10 mouse cellular contexts compared by ENCODE assay signal in genomic region chr16:90461304-90461905, GRCm38 (mm10).
DNase-seq lines count a peak whose midpoint lies in the region; ATAC-seq and TF ChIP-seq lines count a peak whose summit lies in the region.
"Had no signal": no experiment of that assay in that cellular context is flagged by ENCODE, and none has a peak within 500 bp of the region (broad histone marks: within the 10 kb centered on the region; RNA-seq: fewer than 3 reads in every experiment).

No protein-coding gene starts in this region.

- 0 out of 2 replicates have a peak overlapping the region, but pooled peaks have one; percentile 4 for H3K27ac ChIP-seq in hindbrain, embryonic 12.5 days
- H3K27ac ChIP-seq in hindbrain, embryonic 16.5 days (ENCODE audit: low read depth, low read length), result no peak overlapping the region
- H3K27ac ChIP-seq in gastrocnemius, adult 2 months, result no peak overlapping the region

- H3K27me3 ChIP-seq in hindbrain, embryonic 12.5 days, result no peaks in the 10 kb centered on the region
- H3K27me3 ChIP-seq in hindbrain, embryonic 16.5 days (replicated peaks; ENCODE audit: control insufficient read depth, insufficient read depth, low read length), result no peaks in the 10 kb centered on the region
- H3K27me3 ChIP-seq: megakaryocyte, embryonic 14.5 days had no signal

- peaks cover 26% of the 10 kb centered on the region for H3K4me1 ChIP-seq in hindbrain, embryonic 12.5 days
- peaks cover 4% of the 10 kb centered on the region; the same call in 1 of the 2 replicates for H3K4me1 ChIP-seq in hindbrain, embryonic 16.5 days (ENCODE audit: control insufficient read depth, insufficient read depth, low read depth, low read length)
- H3K4me1 ChIP-seq: megakaryocyte, embryonic 14.5 days had no signal

- ATAC-seq in hindbrain, embryonic 12.5 days (ENCODE audit: low FRiP score), result no peak
- no peak for ATAC-seq in hindbrain, embryonic 16.5 days
- ATAC-seq in granulocyte monocyte progenitor cell, adult 5-6 weeks (replicated peaks; ENCODE audit: poor library complexity, severe bottlenecking), result peak; percentile 25

- H3K4me2 ChIP-seq in hindbrain, embryonic 12.5 days (replicated peaks), result no peak overlapping the region
- no peak overlapping the region for H3K4me2 ChIP-seq in hindbrain, embryonic 16.5 days (ENCODE audit: low read length)

- DNase-seq in ZHBTc4 (ENCODE audit: low read depth, low spot score), result peak; percentile 65
- DNase-seq in lung, postnatal 14 days, result peak; percentile 42
- DNase-seq in embryo, embryonic 11 days, result no peak
- DNase-seq in gastrocnemius, adult 2 months, result no peak
- DNase-seq: cerebellum, postnatal 14 days; left cerebral cortex, postnatal 4 days had no signal

- H3K9ac ChIP-seq in hindbrain, embryonic 12.5 days, result no peak overlapping the region
- no peak overlapping the region for H3K9ac ChIP-seq in hindbrain, embryonic 16.5 days (ENCODE audit: low read depth, low read length)

- H3K36me3 ChIP-seq in hindbrain, embryonic 12.5 days, result peaks cover 25% of the 10 kb centered on the region
- peaks cover 6% of the 10 kb centered on the region; the same call in 1 of the 2 replicates for H3K36me3 ChIP-seq in hindbrain, embryonic 16.5 days (ENCODE audit: control insufficient read depth, insufficient read depth, low read length)

- no peak for TF ChIP-seq CTCF in gastrocnemius, adult 2 months (IDR thresholded peaks at IDR 0.05)

- no peak overlapping the region for H3K4me3 ChIP-seq in hindbrain, embryonic 12.5 days
- no peak overlapping the region for H3K4me3 ChIP-seq in hindbrain, embryonic 16.5 days (ENCODE audit: low read length)
- H3K4me3 ChIP-seq in gastrocnemius, adult 2 months, result no peak overlapping the region
- H3K4me3 ChIP-seq: megakaryocyte, embryonic 14.5 days had no signal

- 74% methylated on average over 11 of the region's 11 CpGs for WGBS in hindbrain, embryonic 12.5 days
- 63% methylated on average over 11 of the region's 11 CpGs for WGBS in hindbrain, embryonic 16.5 days

- peaks cover 5% of the 10 kb centered on the region; the same call in 1 of the 2 replicates for H3K9me3 ChIP-seq in hindbrain, embryonic 12.5 days (replicated peaks)
- no peaks in the 10 kb centered on the region for H3K9me3 ChIP-seq in hindbrain, embryonic 16.5 days (ENCODE audit: control insufficient read depth, low read length)

- intact Hi-C loops in gastrocnemius, adult 2 months (cut with DNase I), result no loop called here

Comparison
In these comparisons a context has a peak if more than half of its experiments do, and no peak if none do; other contexts are left out.
1. DNase-seq: peak in ZHBTc4 (single experiment) and lung, postnatal 14 days (single experiment); none in embryo, embryonic 11 days (single experiment) and gastrocnemius, adult 2 months (single experiment).